Mouse (Mus musculus): ENCODE measurements at regions not wholly inside any gene's neighbourhood (a gene's known extent, or its start where the extent isn't known, plus 50 kb on each side); places are given as distances from the start of the nearest gene placed in this dataset.

- 84% methylated on average over 3 of the region's 3 CpGs for WGBS
Observed at GRCm38 (mm10) chr14:74544028-74544427, 96.6 kb upstream of the Htr2a start.

DNA sequence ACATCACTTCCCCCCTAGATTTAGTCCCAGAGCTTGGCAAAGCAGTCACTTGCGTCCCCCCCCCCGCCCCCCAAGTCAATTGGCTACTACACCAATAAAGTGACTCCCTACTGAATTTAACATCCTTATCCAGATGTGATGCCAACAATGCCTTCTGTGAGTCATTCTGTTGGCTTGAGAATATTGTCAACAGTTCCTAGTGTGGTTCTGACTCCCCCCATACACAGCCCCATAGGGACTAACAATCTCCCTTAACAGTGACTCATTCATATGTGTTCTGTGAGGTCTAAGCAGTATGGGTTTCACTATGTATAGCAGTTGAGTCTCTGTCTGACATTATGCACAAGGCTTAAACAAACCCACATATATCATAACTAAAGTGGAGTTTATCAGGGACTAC is 89.5 kb upstream of the Htr2a start:
- Histone ChIP-seq H3K36me3 (no peaks in the 10 kb centered on the region), H3K27ac (no peak overlapping the region), H3K9ac (no peak overlapping the region), H3K4me1 (replicated peaks) (no peaks in the 10 kb centered on the region), H3K4me3 (no peak overlapping the region), H3K4me2 (no peak overlapping the region), H3K27me3 (no peaks in the 10 kb centered on the region), H3K9me3 (replicated peaks) (no peaks in the 10 kb centered on the region)
- 90% methylated on average over 2 of the region's 2 CpGs for WGBS
- no peak for ATAC-seq (replicated peaks; ENCODE audit: insufficient number of reproducible peaks, insufficient read depth, low FRiP score, low read depth)

More at GRCm38 (mm10) chr14:74544028-74544427, 96.6 kb upstream of the Htr2a start:
- H3K9ac ChIP-seq, result no peak overlapping the region
- H3K27me3 ChIP-seq, result no peaks in the 10 kb centered on the region
- H3K9me3 ChIP-seq (replicated peaks), result no peaks in the 10 kb centered on the region
- no peak overlapping the region for H3K4me3 ChIP-seq
- ATAC-seq (replicated peaks; ENCODE audit: insufficient number of reproducible peaks, insufficient read depth, low FRiP score, low read depth), result no peak
- no peak overlapping the region for H3K4me2 ChIP-seq
- H3K36me3 ChIP-seq, result no peaks in the 10 kb centered on the region
- no peak overlapping the region for H3K27ac ChIP-seq
- no peaks in the 10 kb centered on the region for H3K4me1 ChIP-seq (replicated peaks)

DNA sequence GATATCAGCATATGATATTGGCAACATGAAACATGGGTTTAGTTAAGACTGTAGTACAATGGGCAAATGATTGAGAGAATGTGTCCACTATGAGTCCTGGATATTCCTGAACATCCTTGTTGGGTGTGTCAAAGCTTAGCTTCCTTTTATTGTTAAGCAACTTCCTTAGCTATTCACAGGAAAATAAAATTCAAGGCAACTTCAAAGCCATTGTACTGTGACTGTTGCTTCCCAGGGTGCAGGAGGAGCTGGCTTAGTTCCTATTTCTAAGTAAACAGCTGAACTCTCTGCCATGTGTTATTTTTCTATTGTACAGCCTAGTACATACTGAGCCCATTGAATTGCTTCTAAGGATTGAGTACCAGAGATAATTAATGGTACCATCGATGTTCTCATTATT is 87.0 kb upstream of the Htr2a start:
- no peak for ATAC-seq (replicated peaks; ENCODE audit: insufficient number of reproducible peaks, insufficient read depth, low FRiP score, low read depth)
- Histone ChIP-seq H3K4me2 (no peak overlapping the region), H3K9ac (no peak overlapping the region), H3K36me3 (no peaks in the 10 kb centered on the region), H3K9me3 (replicated peaks) (no peaks in the 10 kb centered on the region), H3K27me3 (no peaks in the 10 kb centered on the region), H3K27ac (no peak overlapping the region), H3K4me3 (no peak overlapping the region), H3K4me1 (replicated peaks) (no peaks in the 10 kb centered on the region)
- 69% methylated on average over 1 of the region's 1 CpGs for WGBS

GRCm38 (mm10) chr14:74558359-74558758 is 82.3 kb upstream of the Htr2a start:
- no peak overlapping the region for H3K4me2 ChIP-seq
- no peak overlapping the region for H3K27ac ChIP-seq
- no peaks in the 10 kb centered on the region for H3K9me3 ChIP-seq (replicated peaks)
- H3K27me3 ChIP-seq, result no peaks in the 10 kb centered on the region
- 57% methylated on average over 5 of the region's 5 CpGs for WGBS
- H3K9ac ChIP-seq, result no peak overlapping the region
- no peaks in the 10 kb centered on the region for H3K36me3 ChIP-seq
- H3K4me1 ChIP-seq (replicated peaks), result no peaks in the 10 kb centered on the region
- no peak overlapping the region for H3K4me3 ChIP-seq
- no peak for ATAC-seq (replicated peaks; ENCODE audit: insufficient number of reproducible peaks, insufficient read depth, low FRiP score, low read depth)

Data from heart, embryonic 15.5 days (tissue).